Mouse (Mus musculus): Measurements from ENCODE around the gene Mpv17l2. TPM values are rescaled to one million over a fixed set of nuclear protein-coding genes. Genes with fewer than 3 reads are reported as not detected.

Mpv17l2 gene
- polyA plus RNA-seq, 1 experiment from 2014 or later = 88.8 TPM

- Histone ChIP-seq H3K9ac (replicated peaks; ENCODE audit: low read depth) (no peak overlapping the region), H3K4me1 (ENCODE audit: insufficient read depth, low read depth, low read length) (no peaks in the 10 kb centered on the region; the same call in 1 of the 2 replicates), H3K27me3 (replicated peaks; ENCODE audit: insufficient read depth, low read length) (peaks cover 3% of the 10 kb centered on the region; the same call in 1 of the 2 replicates), H3K4me3 (ENCODE audit: low read depth, low read length) (no peak overlapping the region), H3K27ac (ENCODE audit: low read length) (no peak overlapping the region), H3K9me3 (ENCODE audit: low read length) (no peaks in the 10 kb centered on the region), H3K4me2 (replicated peaks; ENCODE audit: low read depth, low read length) (no peak overlapping the region), H3K36me3 (ENCODE audit: insufficient read depth, low read length) (no peaks in the 10 kb centered on the region)
- WGBS = 30% methylated on average over 11 of the region's 11 CpGs
- no peak for ATAC-seq
- TF ChIP-seq CTCF (IDR thresholded peaks at IDR 0.05) = no peak
- TF ChIP-seq EP300 (IDR thresholded peaks at IDR 0.05) = no peak
- DNase-seq (ENCODE audit: low spot score) = no peak
Observed at GRCm38 (mm10) chr8:70726721-70727120, 34.0 kb downstream of the Mpv17l2 start.

GRCm38 (mm10) chr8:70725792-70726447 lies 34.8 kb downstream of the Mpv17l2 start:
- no peak for ATAC-seq
- peak; percentile 41 for DNase-seq (ENCODE audit: low spot score)
- Histone ChIP-seq H3K36me3 (ENCODE audit: insufficient read depth, low read length) (no peaks in the 10 kb centered on the region), H3K4me3 (ENCODE audit: low read depth, low read length) (no peak overlapping the region), H3K27ac (ENCODE audit: low read length) (no peak overlapping the region), H3K4me1 (ENCODE audit: insufficient read depth, low read depth, low read length) (no peaks in the 10 kb centered on the region; the same call in 1 of the 2 replicates), H3K4me2 (replicated peaks; ENCODE audit: low read depth, low read length) (no peak overlapping the region), H3K27me3 (replicated peaks; ENCODE audit: insufficient read depth, low read length) (peaks cover 3% of the 10 kb centered on the region; the same call in 1 of the 2 replicates), H3K9ac (replicated peaks; ENCODE audit: low read depth) (no peak overlapping the region), H3K9me3 (ENCODE audit: low read length) (no peaks in the 10 kb centered on the region)
- TF ChIP-seq CTCF (IDR thresholded peaks at IDR 0.05) (no peak), EP300 (IDR thresholded peaks at IDR 0.05) (no peak)
- WGBS = 26% methylated on average over 14 of the region's 14 CpGs

GRCm38 (mm10) chr8:70724216-70724615 lies 36.5 kb downstream of the Mpv17l2 start:
- H3K4me2 ChIP-seq (replicated peaks; ENCODE audit: low read depth, low read length) = no peak overlapping the region
- H3K9me3 ChIP-seq (ENCODE audit: low read length) = no peaks in the 10 kb centered on the region
- no peaks in the 10 kb centered on the region for H3K4me1 ChIP-seq (ENCODE audit: insufficient read depth, low read depth, low read length)
- H3K9ac ChIP-seq (replicated peaks; ENCODE audit: low read depth) = no peak overlapping the region
- ATAC-seq (no peak), DNase-seq (ENCODE audit: low spot score) (no peak)
- 0 out of 2 replicates have a peak, but pooled peaks cover 3% of the 10 kb centered on the region for H3K27me3 ChIP-seq (replicated peaks; ENCODE audit: insufficient read depth, low read length)
- no peaks in the 10 kb centered on the region for H3K36me3 ChIP-seq (ENCODE audit: insufficient read depth, low read length)
- H3K27ac ChIP-seq (ENCODE audit: low read length) = peak overlapping the region; percentile 39
- TF ChIP-seq EP300 (IDR thresholded peaks at IDR 0.05) = no peak
- no peak for TF ChIP-seq CTCF (IDR thresholded peaks at IDR 0.05)
- H3K4me3 ChIP-seq (ENCODE audit: low read depth, low read length) = no peak overlapping the region
- 69% methylated on average over 12 of the region's 12 CpGs for WGBS

- H3K36me3 ChIP-seq (ENCODE audit: insufficient read depth, low read length) = no peaks in the 10 kb centered on the region
- TF ChIP-seq CTCF (IDR thresholded peaks at IDR 0.05) = no peak
- peak; percentile 38; the same call in 1 of the 2 replicates for TF ChIP-seq EP300 (IDR thresholded peaks at IDR 0.05)
- peak within 1 kb of the TSS; percentile 39 for H3K27ac ChIP-seq (ENCODE audit: low read length)
- peak within 1 kb of the TSS; percentile 6 for H3K4me2 ChIP-seq (replicated peaks; ENCODE audit: low read depth, low read length)
- H3K4me1 ChIP-seq (ENCODE audit: insufficient read depth, low read depth, low read length) = no peaks in the 10 kb centered on the region
- ATAC-seq = peak; percentile 90
- H3K9me3 ChIP-seq (ENCODE audit: low read length) = no peaks in the 10 kb centered on the region
- DNase-seq (ENCODE audit: low spot score) = peak; percentile 86
- no peak within 1 kb of the TSS for H3K9ac ChIP-seq (replicated peaks; ENCODE audit: low read depth)
- 0 out of 2 replicates have a peak, but pooled peaks cover under 1% of the 10 kb centered on the region for H3K27me3 ChIP-seq (replicated peaks; ENCODE audit: insufficient read depth, low read length)
- H3K4me3 ChIP-seq (ENCODE audit: low read depth, low read length) = no peak within 1 kb of the TSS
- 41% methylated on average over 7 of the region's 7 CpGs for WGBS
Observed at GRCm38 (mm10) chr8:70723486-70724210, 37.1 kb downstream of the Mpv17l2 start, which contains the start of gene Pde4c. Gene Pde4c (plus strand): TSS chr8:70723720.

- Histone ChIP-seq H3K4me2 (replicated peaks; ENCODE audit: low read depth, low read length) (no peak overlapping the region), H3K9me3 (ENCODE audit: low read length) (no peaks in the 10 kb centered on the region), H3K27me3 (replicated peaks; ENCODE audit: insufficient read depth, low read length) (no peaks in the 10 kb centered on the region), H3K4me3 (ENCODE audit: low read depth, low read length) (no peak overlapping the region), H3K4me1 (ENCODE audit: insufficient read depth, low read depth, low read length) (no peaks in the 10 kb centered on the region), H3K36me3 (ENCODE audit: insufficient read depth, low read length) (no peaks in the 10 kb centered on the region), H3K27ac (ENCODE audit: low read length) (0 out of 2 replicates have a peak overlapping the region, but pooled peaks have one; percentile 20), H3K9ac (replicated peaks; ENCODE audit: low read depth) (no peak overlapping the region)
- DNase-seq (ENCODE audit: low spot score) = no peak
- WGBS = 87% methylated on average over 8 of the region's 8 CpGs
- no peak for ATAC-seq
- TF ChIP-seq EP300 (IDR thresholded peaks at IDR 0.05) (no peak), CTCF (IDR thresholded peaks at IDR 0.05) (no peak)
Observed at GRCm38 (mm10) chr8:70721601-70722000, 39.1 kb downstream of the Mpv17l2 start.

GRCm38 (mm10) chr8:70720739-70721138 lies 40.0 kb downstream of the Mpv17l2 start:
- no peak overlapping the region for H3K9ac ChIP-seq (replicated peaks; ENCODE audit: low read depth)
- no peaks in the 10 kb centered on the region for H3K4me1 ChIP-seq (ENCODE audit: insufficient read depth, low read depth, low read length)
- H3K9me3 ChIP-seq (ENCODE audit: low read length) = no peaks in the 10 kb centered on the region
- no peak overlapping the region for H3K4me2 ChIP-seq (replicated peaks; ENCODE audit: low read depth, low read length)
- H3K4me3 ChIP-seq (ENCODE audit: low read depth, low read length) = no peak overlapping the region
- H3K27me3 ChIP-seq (replicated peaks; ENCODE audit: insufficient read depth, low read length) = no peaks in the 10 kb centered on the region
- DNase-seq (ENCODE audit: low spot score) (peak; percentile 83), ATAC-seq (peak; percentile 22; the same call in 1 of the 2 replicates)
- H3K27ac ChIP-seq (ENCODE audit: low read length) = 0 out of 2 replicates have a peak overlapping the region, but pooled peaks have one; percentile 20
- no peaks in the 10 kb centered on the region for H3K36me3 ChIP-seq (ENCODE audit: insufficient read depth, low read length)
- WGBS = 2% methylated on average over 3 of the region's 3 CpGs
- TF ChIP-seq EP300 (IDR thresholded peaks at IDR 0.05) = no peak
- peak; percentile 95 for TF ChIP-seq CTCF (IDR thresholded peaks at IDR 0.05)
